ENCODE assay signal across 16 mouse cellular contexts in genomic region chr9:116267411-116267810, GRCm38 (mm10).
"Had no signal": no experiment of that assay in that cellular context is flagged by ENCODE, and none has a peak within 500 bp of the region (broad histone marks: within the 10 kb centered on the region; RNA-seq: fewer than 3 reads in every experiment).

No protein-coding gene starts in this region.

- H3K9ac ChIP-seq: limb, embryonic 12.5 days; liver, embryonic 13.5 days; liver, postnatal 0 days; lung, embryonic 15.5 days; midbrain, embryonic 13.5 days; neural tube, embryonic 15.5 days had no signal

- DNase-seq: kidney, adult 2 months; kidney, postnatal 36 days; liver; liver, embryonic 13.5 days; liver, postnatal 0 days; lung, postnatal 36 days; right cerebral cortex, adult 18-20 months; right cerebral cortex, postnatal 25 days; thymus, adult 2 months; thymus, postnatal 36 days had no signal

- H3K4me3 ChIP-seq: layer of hippocampus, adult 2 months; limb, embryonic 12.5 days; liver, embryonic 13.5 days; lung, embryonic 15.5 days; midbrain, embryonic 13.5 days; neural tube, embryonic 15.5 days had no signal

- H3K4me1 ChIP-seq: liver, embryonic 13.5 days; midbrain, embryonic 13.5 days had no signal

- H3K27ac ChIP-seq: layer of hippocampus, adult 2 months; limb, embryonic 12.5 days; liver, embryonic 13.5 days; lung, embryonic 15.5 days; midbrain, embryonic 13.5 days; neural tube, embryonic 15.5 days; stomach, postnatal 0 days had no signal

- H3K27me3 ChIP-seq: limb, embryonic 12.5 days; liver, embryonic 13.5 days; lung, embryonic 15.5 days; midbrain, embryonic 13.5 days; neural tube, embryonic 15.5 days had no signal

- H3K36me3 ChIP-seq: limb, embryonic 12.5 days; liver, embryonic 13.5 days; lung, embryonic 15.5 days; midbrain, embryonic 13.5 days; neural tube, embryonic 15.5 days had no signal
